Mouse (Mus musculus) liver, embryonic 14.5 days (tissue): ENCODE data around the gene Olfr455. TPM values are rescaled to one million over a fixed set of nuclear protein-coding genes. Genes with fewer than 3 reads are reported as not detected.

Experiments
- ATAC-seq: fragments of 200-750 bp; cut with Nextera tagmentation; 2 replicates; pipeline ENCODE4 v1.8.0; 2017; ENCODE audit warnings: moderate number of reproducible peaks, mild to moderate bottlenecking, moderate library complexity; ENCODE audit not compliant: insufficient read depth
- DNase-seq, 3 experiments: peaks; one replicate each; pipeline ENCODE4 v3.0.0-alpha.2; 2012 to 2013; ENCODE audit warnings: low read depth in 3 of 3, low spot score in 3 of 3
- H3K27ac ChIP-seq: fragments of 300-500 bp; sonication (generic); 2 replicates; pipeline ENCODE4 v1.5.1; 2014; ENCODE audit warnings: moderate library complexity, mild to moderate bottlenecking, control low read depth, inconsistent platforms
- H3K27me3 ChIP-seq: fragments of 300-500 bp; sonication (generic); 2 replicates; pipeline ENCODE4 v1.6.1; 2014; ENCODE audit warnings: mild to moderate bottlenecking, low read length, moderate library complexity; ENCODE audit not compliant: control insufficient read depth, insufficient read depth
- H3K36me3 ChIP-seq: fragments of 300-500 bp; sonication (generic); replicated peaks from 2 replicates; pipeline ENCODE4 v1.6.1; 2014; ENCODE audit warnings: low read depth; ENCODE audit not compliant: control insufficient read depth, insufficient read depth
- H3K4me1 ChIP-seq, 2 experiments: fragments of 200-500 bp in 1 of 2; fragments of 300-500 bp in 1 of 2; sonication (generic) in 1 of 2; replicated peaks; 2 replicates each; pipeline ENCODE4 v1.6.1; 2012 to 2014; ENCODE audit warnings: antibody characterized with exemption in 1 of 2, inconsistent platforms in 1 of 2, low read length in 1 of 2; ENCODE audit not compliant: control insufficient read depth in 2 of 2, insufficient read depth in 2 of 2
- H3K4me2 ChIP-seq: fragments of 300-500 bp; sonication (generic); 2 replicates; pipeline ENCODE4 v1.6.1; 2014; ENCODE audit warnings: low read depth, mild to moderate bottlenecking, control low read depth, moderate library complexity
- H3K4me3 ChIP-seq, 2 experiments: fragments of 200-500 bp in 1 of 2; fragments of 300-500 bp in 1 of 2; sonication (generic) in 1 of 2; 2 replicates each; pipeline ENCODE4 v1.5.1; 2012 to 2014; ENCODE audit warnings: low read depth in 2 of 2, low read length in 2 of 2, mild to moderate bottlenecking in 2 of 2, control low read depth in 1 of 2, inconsistent platforms in 1 of 2, moderate library complexity in 1 of 2; ENCODE audit not compliant: insufficient read depth in 1 of 2
- H3K9ac ChIP-seq: fragments of 300-500 bp; sonication (generic); replicated peaks from 2 replicates; pipeline ENCODE4 v1.6.1; 2014; ENCODE audit warnings: mild to moderate bottlenecking, control low read depth, moderate library complexity
- H3K9me3 ChIP-seq: fragments of 300-500 bp; sonication (generic); 2 replicates; pipeline ENCODE4 v1.6.1; 2016; ENCODE audit warnings: low read length, mixed read lengths; ENCODE audit not compliant: control insufficient read depth
- CTCF ChIP-seq: IDR thresholded peaks from 2 replicates; pipeline ENCODE4 v1.5.1; 2016; ENCODE audit warnings: antibody characterized with exemption, low read depth, control low read depth
- EP300 ChIP-seq: IDR thresholded peaks from 2 replicates; pipeline ENCODE4 v1.6.1; 2016; ENCODE audit warnings: antibody characterized with exemption, low read depth
- WGBS: fragments of 180-500 bp; shearing (Covaris S2); extraction: QIAGEN DNeasy Blood & Tissue Kit; methylation state at CpG from one replicate; pipeline ENCODE4 v1.1.7; 2014; ENCODE audit not compliant: insufficient replicate concordance; 5-methylcytosine and 5-hydroxymethylcytosine counted together
- polyA plus RNA-seq, 2 experiments: library from polyadenylated mRNA; depleted of rRNA in 1 of 2; stranded (reverse) in 1 of 2; unstranded in 1 of 2; fragments of >200 nt; fragmentation: Nextera tagmentation in 1 of 2; extraction: Ambion mirVana in 1 of 2; gene quantifications; 2 replicates each; pipeline versions ENCODE4 v1.2.1 to v1.2.3; 2012 to 2014

Olfr455 gene
- polyA plus RNA-seq, 2 experiments, result not detected

DNA sequence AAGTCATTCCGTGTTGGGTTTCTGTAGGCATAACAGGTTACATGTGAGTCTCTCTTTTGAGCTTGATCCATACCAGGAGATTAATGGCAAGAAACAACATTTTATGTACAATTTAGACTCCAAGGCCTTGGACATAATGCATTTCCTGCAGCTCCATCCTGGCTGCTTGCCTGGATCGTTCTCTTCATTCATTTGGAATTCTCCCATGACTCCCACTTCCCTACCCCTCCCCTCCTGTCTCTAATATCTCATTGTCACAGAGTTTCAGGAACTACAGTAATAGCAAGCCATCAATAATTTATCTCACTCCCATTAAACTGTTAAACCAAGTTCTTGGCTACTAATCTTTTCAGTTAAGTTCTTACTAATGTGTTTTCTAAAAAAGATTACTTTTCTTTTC lies 43.9 kb downstream of the Olfr455 start:
- H3K9ac ChIP-seq, result no peak overlapping the region
- no peaks in the 10 kb centered on the region for H3K4me1 ChIP-seq
- no peaks in the 10 kb centered on the region for H3K9me3 ChIP-seq
- no peak for TF ChIP-seq EP300
- no peak for TF ChIP-seq CTCF
- no peak overlapping the region for H3K4me2 ChIP-seq
- no peaks in the 10 kb centered on the region for H3K36me3 ChIP-seq
- no peak overlapping the region for H3K4me3 ChIP-seq
- DNase-seq (no peak), ATAC-seq (no peak)
- WGBS, result 78% methylated on average over 2 of the region's 2 CpGs
- no peaks in the 10 kb centered on the region for H3K27me3 ChIP-seq
- no peak overlapping the region for H3K27ac ChIP-seq

DNA sequence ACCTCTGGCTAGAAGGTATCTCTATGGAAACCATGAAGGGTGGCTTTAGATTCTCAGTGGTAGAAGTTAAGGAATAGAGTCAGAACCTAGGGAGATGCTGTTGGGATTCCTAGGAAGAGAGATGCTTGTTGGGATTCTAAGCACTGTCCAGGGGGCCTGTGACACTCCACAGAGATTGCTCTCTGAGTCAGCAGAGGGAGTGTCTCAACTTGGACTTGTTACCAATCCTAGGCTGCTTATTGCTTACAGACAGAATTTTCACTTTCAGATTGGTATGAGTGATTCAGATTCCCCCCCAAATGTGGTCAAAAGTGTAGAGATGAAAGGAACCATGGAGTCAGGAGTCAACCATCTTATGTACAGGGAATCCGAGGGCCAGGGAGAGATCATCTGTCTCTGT lies 57.7 kb downstream of the Olfr455 start:
- Histone ChIP-seq H3K4me3 (no peak overlapping the region), H3K9ac (no peak overlapping the region), H3K27me3 (no peaks in the 10 kb centered on the region), H3K36me3 (no peaks in the 10 kb centered on the region), H3K4me2 (no peak overlapping the region), H3K9me3 (no peaks in the 10 kb centered on the region), H3K27ac (no peak overlapping the region), H3K4me1 (no peaks in the 10 kb centered on the region)
- no peak for DNase-seq
- TF ChIP-seq EP300 (no peak), CTCF (no peak)
- no peak for ATAC-seq
- WGBS, result 38% methylated on average over 1 of the region's 1 CpGs

DNA sequence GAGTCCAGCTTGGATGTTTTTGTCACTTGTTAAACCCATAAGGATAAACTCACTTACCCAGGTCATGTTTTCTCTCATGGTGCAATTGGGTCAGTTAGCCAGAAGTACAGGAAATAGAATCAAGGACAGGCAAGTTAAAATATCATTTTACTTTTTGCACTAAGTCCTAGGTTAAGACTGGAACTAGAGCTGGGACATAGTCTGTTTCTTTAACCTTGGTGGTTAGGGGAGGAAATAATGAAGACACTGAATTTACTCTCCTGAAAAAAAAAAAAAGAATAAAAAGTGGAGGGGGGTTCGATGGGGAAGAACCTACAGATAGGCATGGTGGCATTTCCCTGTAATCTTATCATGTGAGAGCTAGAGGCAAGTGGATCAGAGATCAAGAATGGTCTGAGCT lies 60.3 kb downstream of the Olfr455 start, which contains the start of gene Olfr456:
Gene Olfr456 (minus strand): TSS at position 101 of the 400 bp plus-strand sequence.
- Histone ChIP-seq H3K4me2 (no peak within 1 kb of the TSS), H3K27ac (no peak within 1 kb of the TSS), H3K9ac (no peak within 1 kb of the TSS), H3K4me1 (no peaks in the 10 kb centered on the region), H3K36me3 (no peaks in the 10 kb centered on the region), H3K9me3 (no peaks in the 10 kb centered on the region), H3K4me3 (no peak within 1 kb of the TSS), H3K27me3 (no peaks in the 10 kb centered on the region)
- DNase-seq (no peak), ATAC-seq (no peak)
- 72% methylated on average over 1 of the region's 1 CpGs for WGBS
- TF ChIP-seq EP300 (no peak), CTCF (no peak)

Other genes starting within 250 kb of the Olfr455 start
- 0.08 TPM in 2 replicates for gene Fam131b, start 222.9 kb downstream of the Olfr455 start, polyA plus RNA-seq (2012; rRNA removed)
- 0.06 TPM in 1 of 2 replicates, not detected in the other for gene Fam131b, start 222.9 kb downstream of the Olfr455 start, polyA plus RNA-seq (2014; fragmentation: Nextera tagmentation; extraction: Ambion mirVana)
- 26.7 and 27.7 TPM in 2 replicates for gene Zyx, start 198.0 kb downstream of the Olfr455 start, polyA plus RNA-seq (2012; rRNA removed)
- gene Zyx, start 198.0 kb downstream of the Olfr455 start, polyA plus RNA-seq (2014; fragmentation: Nextera tagmentation; extraction: Ambion mirVana), result 30.2 and 36.5 TPM in 2 replicates
- gene Epha1, start 174.3 kb downstream of the Olfr455 start, polyA plus RNA-seq (2012; rRNA removed), result 3.5 and 4.0 TPM in 2 replicates
- 1.4 and 1.7 TPM in 2 replicates for gene Epha1, start 174.3 kb downstream of the Olfr455 start, polyA plus RNA-seq (2014; fragmentation: Nextera tagmentation; extraction: Ambion mirVana)
- gene Tas2r143, start 147.3 kb downstream of the Olfr455 start, polyA plus RNA-seq (2012; rRNA removed), result not detected in 2 replicates
- gene Tas2r143, start 147.3 kb downstream of the Olfr455 start, polyA plus RNA-seq (2014; fragmentation: Nextera tagmentation; extraction: Ambion mirVana), result not detected in 2 replicates
- not detected in 2 replicates for gene Tas2r135, start 142.2 kb downstream of the Olfr455 start, polyA plus RNA-seq (2012; rRNA removed)
- not detected in 2 replicates for gene Tas2r135, start 142.2 kb downstream of the Olfr455 start, polyA plus RNA-seq (2014; fragmentation: Nextera tagmentation; extraction: Ambion mirVana)
- not detected in 2 replicates for gene Tas2r126, start 113.1 kb downstream of the Olfr455 start, polyA plus RNA-seq (2012; rRNA removed)
- gene Tas2r126, start 113.1 kb downstream of the Olfr455 start, polyA plus RNA-seq (2014; fragmentation: Nextera tagmentation; extraction: Ambion mirVana), result not detected in 2 replicates
- gene Olfr458, start 82.4 kb downstream of the Olfr455 start, polyA plus RNA-seq (2012; rRNA removed), result not detected in 2 replicates
- not detected in 2 replicates for gene Olfr458, start 82.4 kb downstream of the Olfr455 start, polyA plus RNA-seq (2014; fragmentation: Nextera tagmentation; extraction: Ambion mirVana)
- gene Olfr457, start 71.3 kb downstream of the Olfr455 start, polyA plus RNA-seq (2012; rRNA removed), result not detected in 2 replicates
- gene Olfr457, start 71.3 kb downstream of the Olfr455 start, polyA plus RNA-seq (2014; fragmentation: Nextera tagmentation; extraction: Ambion mirVana), result not detected in 2 replicates
- not detected in 2 replicates for gene Olfr456, start 60.4 kb downstream of the Olfr455 start, polyA plus RNA-seq (2012; rRNA removed)
- gene Olfr456, start 60.4 kb downstream of the Olfr455 start, polyA plus RNA-seq (2014; fragmentation: Nextera tagmentation; extraction: Ambion mirVana), result not detected in 2 replicates
- gene Tcaf3, start 50.1 kb upstream of the Olfr455 start, polyA plus RNA-seq (2012; rRNA removed), result not detected in 2 replicates
- not detected in 2 replicates for gene Tcaf3, start 50.1 kb upstream of the Olfr455 start, polyA plus RNA-seq (2014; fragmentation: Nextera tagmentation; extraction: Ambion mirVana)
- 0.07 and 0.12 TPM in 2 replicates for gene Tcaf2, start 97.7 kb upstream of the Olfr455 start, polyA plus RNA-seq (2012; rRNA removed)
- gene Tcaf2, start 97.7 kb upstream of the Olfr455 start, polyA plus RNA-seq (2014; fragmentation: Nextera tagmentation; extraction: Ambion mirVana), result 0.04 and 0.06 TPM in 2 replicates
- 2.2 TPM in 2 replicates for gene Tcaf1, start 162.5 kb upstream of the Olfr455 start, polyA plus RNA-seq (2012; rRNA removed)
- 3.1 and 4.2 TPM in 2 replicates for gene Tcaf1, start 162.5 kb upstream of the Olfr455 start, polyA plus RNA-seq (2014; fragmentation: Nextera tagmentation; extraction: Ambion mirVana)
- gene Olfr453, start 191.8 kb upstream of the Olfr455 start, polyA plus RNA-seq (2012; rRNA removed), result not detected in 2 replicates
- gene Olfr453, start 191.8 kb upstream of the Olfr455 start, polyA plus RNA-seq (2014; fragmentation: Nextera tagmentation; extraction: Ambion mirVana), result not detected in 2 replicates
- gene Olfr38, start 208.8 kb upstream of the Olfr455 start, polyA plus RNA-seq (2012; rRNA removed), result not detected in 2 replicates
- not detected in 2 replicates for gene Olfr38, start 208.8 kb upstream of the Olfr455 start, polyA plus RNA-seq (2014; fragmentation: Nextera tagmentation; extraction: Ambion mirVana)
- gene Olfr452, start 237.5 kb upstream of the Olfr455 start, polyA plus RNA-seq (2012; rRNA removed), result not detected in 2 replicates
- gene Olfr452, start 237.5 kb upstream of the Olfr455 start, polyA plus RNA-seq (2014; fragmentation: Nextera tagmentation; extraction: Ambion mirVana), result not detected in 2 replicates